Mouse (Mus musculus): Measurements from ENCODE around the gene D930048N14Rik. TPM values are rescaled to one million over a fixed set of nuclear protein-coding genes. Genes with fewer than 3 reads are reported as not detected.
"Not testable (repeated sequence)": the region's sequence is repeated elsewhere in the genome, so short reads cannot be mapped to it uniquely, and the experiment has no call there.

Gene D930048N14Rik
- total and polyA plus RNA-seq, 2 experiments from 2014 or later: 1.0 to 1.2 TPM

DNA sequence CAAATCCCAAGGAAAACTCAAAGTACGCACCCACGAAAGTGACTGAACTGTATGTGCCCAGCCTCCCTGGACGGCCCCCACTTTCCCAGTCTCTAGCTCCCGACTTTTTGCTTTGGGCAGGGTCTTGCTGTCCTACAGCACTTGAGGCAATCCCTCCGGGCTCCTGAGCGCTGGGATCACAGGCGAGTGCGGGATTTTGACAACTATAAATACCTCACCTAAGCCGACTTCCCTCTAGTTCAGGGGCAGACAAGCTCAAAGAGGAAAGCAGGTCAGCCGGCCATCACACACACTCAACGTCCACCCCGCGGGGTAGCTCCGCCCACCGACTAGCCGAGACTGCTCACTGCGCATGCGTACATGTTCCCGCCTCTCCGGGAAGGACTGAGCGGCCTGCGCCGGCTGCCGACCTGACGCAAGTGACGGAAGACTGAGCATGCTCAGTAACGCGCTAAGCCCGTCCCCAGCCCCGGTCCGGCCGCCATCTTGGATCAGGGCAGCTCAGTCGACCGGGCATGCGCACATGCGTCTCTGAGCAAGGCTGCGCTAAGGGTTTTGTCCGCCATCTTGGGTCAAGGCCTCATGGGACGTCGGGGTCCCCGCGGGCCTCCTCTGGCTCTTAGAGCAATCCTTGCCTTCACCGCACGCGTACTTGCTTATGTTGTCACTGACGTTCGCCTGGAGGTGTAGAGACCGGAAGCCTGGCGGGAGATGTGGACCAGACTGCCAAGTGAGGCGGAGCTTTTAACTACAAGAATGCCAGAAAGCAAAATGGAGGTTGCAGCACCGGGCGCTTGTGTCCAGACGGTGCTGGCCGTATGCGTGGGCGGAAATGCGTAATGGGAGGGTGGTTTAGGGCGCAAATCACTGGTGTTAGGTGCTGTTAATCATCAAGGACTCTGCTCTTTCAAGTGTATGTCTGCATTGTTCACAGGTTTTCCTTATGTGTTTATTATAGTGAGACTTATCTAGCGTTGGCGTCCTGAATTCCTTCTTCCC lies 37.9 kb downstream of the D930048N14Rik start, which contains the start of gene 0610009B22Rik:
Gene 0610009B22Rik (minus strand): TSS at position 545 of the 999 bp plus-strand sequence.
- under 1% methylated on average over 60 of the region's 60 CpGs for WGBS
- H3K27me3 ChIP-seq (ENCODE audit: insufficient read depth, low read length): no peaks in the 10 kb centered on the region
- H3K9me3 ChIP-seq (ENCODE audit: low read length): no peaks in the 10 kb centered on the region
- peak within 1 kb of the TSS; percentile 79 for H3K9ac ChIP-seq (replicated peaks; ENCODE audit: low read length, poor library complexity, severe bottlenecking)
- peak within 1 kb of the TSS; percentile 71 for H3K4me3 ChIP-seq (ENCODE audit: low read depth, low read length)
- H3K4me1 ChIP-seq (ENCODE audit: insufficient read depth, low read length): no peaks in the 10 kb centered on the region
- TF ChIP-seq CTCF (IDR thresholded peaks at IDR 0.05): no peak
- peak within 1 kb of the TSS; percentile 97 for H3K27ac ChIP-seq (ENCODE audit: low read depth, low read length)
- H3K36me3 ChIP-seq (ENCODE audit: insufficient read depth, low read length): 0 out of 2 replicates have a peak, but pooled peaks cover 4% of the 10 kb centered on the region
- ATAC-seq (ENCODE audit: low FRiP score) (peak; percentile 99), DNase-seq (ENCODE audit: low spot score) (peak; percentile 100)
- peak within 1 kb of the TSS; percentile 71 for H3K4me2 ChIP-seq (ENCODE audit: low read depth, low read length, poor library complexity, severe bottlenecking)

DNA sequence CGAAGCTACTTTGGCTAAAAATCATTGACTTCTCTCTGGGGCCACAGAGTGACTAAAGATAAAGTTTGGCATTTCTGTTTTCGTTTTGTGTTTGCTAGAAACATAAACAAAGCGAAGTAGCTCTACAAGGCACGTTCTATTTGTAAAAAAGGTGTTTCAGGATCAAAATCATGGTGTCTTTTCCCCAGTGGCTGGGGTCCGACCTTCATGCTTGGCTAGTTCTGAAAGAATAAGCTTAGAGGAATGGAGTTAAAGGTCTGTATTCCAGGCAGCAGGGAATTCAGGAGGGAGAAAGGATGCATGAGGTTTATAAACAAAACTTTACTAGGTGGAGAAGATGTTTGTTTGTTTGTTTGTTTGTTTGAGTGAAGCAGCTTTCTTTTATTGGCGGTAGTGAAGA lies 38.6 kb downstream of the D930048N14Rik start:
- ATAC-seq (ENCODE audit: low FRiP score) (no peak), DNase-seq (ENCODE audit: low spot score) (peak; percentile 9)
- Histone ChIP-seq H3K4me3 (ENCODE audit: low read depth, low read length) (peak overlapping the region; percentile 71), H3K9me3 (ENCODE audit: low read length) (no peaks in the 10 kb centered on the region), H3K4me1 (ENCODE audit: insufficient read depth, low read length) (no peaks in the 10 kb centered on the region), H3K27ac (ENCODE audit: low read depth, low read length) (peak overlapping the region; percentile 97), H3K36me3 (ENCODE audit: insufficient read depth, low read length) (0 out of 2 replicates have a peak, but pooled peaks cover 4% of the 10 kb centered on the region), H3K4me2 (ENCODE audit: low read depth, low read length, poor library complexity, severe bottlenecking) (peak overlapping the region; percentile 71), H3K27me3 (ENCODE audit: insufficient read depth, low read length) (no peaks in the 10 kb centered on the region), H3K9ac (replicated peaks; ENCODE audit: low read length, poor library complexity, severe bottlenecking) (peak overlapping the region; percentile 79; the same call in 1 of the 2 replicates)
- 23% methylated on average over 6 of the region's 6 CpGs for WGBS
- TF ChIP-seq CTCF (IDR thresholded peaks at IDR 0.05): no peak

DNA sequence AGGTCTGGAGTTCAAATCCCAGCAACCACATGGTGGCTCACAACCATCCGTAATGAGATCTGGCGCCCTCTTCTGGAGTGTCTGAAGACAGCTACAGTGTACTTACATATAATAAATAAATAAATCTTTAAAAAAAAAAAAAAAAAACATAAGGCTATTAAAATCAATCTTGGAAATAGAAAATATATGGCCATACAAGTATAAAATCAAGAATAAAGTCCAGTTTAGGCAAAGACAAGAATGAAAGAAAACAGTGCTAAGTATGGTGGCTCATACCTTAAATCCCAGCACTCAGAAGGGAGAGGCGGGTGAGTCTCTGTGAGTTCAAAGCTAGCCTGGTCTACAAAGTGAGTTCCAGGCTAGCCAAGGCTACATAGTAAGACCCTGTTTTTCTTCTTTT lies 39.8 kb downstream of the D930048N14Rik start:
- not testable (repeated sequence) for DNase-seq (ENCODE audit: low spot score); H3K27me3 ChIP-seq (ENCODE audit: insufficient read depth, low read length); H3K36me3 ChIP-seq (ENCODE audit: insufficient read depth, low read length); H3K27ac ChIP-seq (ENCODE audit: low read depth, low read length); H3K4me2 ChIP-seq (ENCODE audit: low read depth, low read length, poor library complexity, severe bottlenecking); H3K9me3 ChIP-seq (ENCODE audit: low read length); ATAC-seq (ENCODE audit: low FRiP score); H3K4me3 ChIP-seq (ENCODE audit: low read depth, low read length); H3K9ac ChIP-seq (replicated peaks; ENCODE audit: low read length, poor library complexity, severe bottlenecking); H3K4me1 ChIP-seq (ENCODE audit: insufficient read depth, low read length)
- 95% methylated on average over 1 of the region's 3 CpGs for WGBS

DNA sequence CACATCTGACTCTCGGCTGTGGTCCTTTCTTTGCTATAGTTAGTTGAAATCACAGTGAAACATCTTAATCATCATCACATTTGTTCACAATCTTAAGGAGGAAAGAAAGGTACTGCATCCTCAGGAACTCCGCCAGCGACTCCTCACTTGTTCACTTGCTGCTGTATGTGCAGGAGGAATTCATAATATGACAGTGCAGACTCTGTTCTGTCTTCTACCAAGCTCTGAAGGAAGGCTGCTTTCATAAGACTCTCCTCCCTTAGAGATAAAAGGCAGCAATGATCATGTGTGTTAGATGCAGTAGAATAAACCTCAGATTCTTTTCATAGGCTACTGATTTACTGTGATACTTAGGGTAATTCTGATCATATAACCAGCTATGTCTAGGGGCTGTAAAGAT lies 44.2 kb downstream of the D930048N14Rik start:
- H3K4me2 ChIP-seq (ENCODE audit: low read depth, low read length, poor library complexity, severe bottlenecking): no peak overlapping the region
- WGBS: 91% methylated on average over 3 of the region's 3 CpGs
- H3K36me3 ChIP-seq (ENCODE audit: insufficient read depth, low read length): peaks cover 27% of the 10 kb centered on the region
- H3K9me3 ChIP-seq (ENCODE audit: low read length): no peaks in the 10 kb centered on the region
- DNase-seq (ENCODE audit: low spot score): no peak
- no peaks in the 10 kb centered on the region for H3K4me1 ChIP-seq (ENCODE audit: insufficient read depth, low read length)
- H3K9ac ChIP-seq (replicated peaks; ENCODE audit: low read length, poor library complexity, severe bottlenecking): no peak overlapping the region
- no peak overlapping the region for H3K4me3 ChIP-seq (ENCODE audit: low read depth, low read length)
- H3K27me3 ChIP-seq (ENCODE audit: insufficient read depth, low read length): no peaks in the 10 kb centered on the region
- ATAC-seq (ENCODE audit: low FRiP score): no peak
- no peak for TF ChIP-seq CTCF (IDR thresholded peaks at IDR 0.05)
- no peak overlapping the region for H3K27ac ChIP-seq (ENCODE audit: low read depth, low read length)

DNA sequence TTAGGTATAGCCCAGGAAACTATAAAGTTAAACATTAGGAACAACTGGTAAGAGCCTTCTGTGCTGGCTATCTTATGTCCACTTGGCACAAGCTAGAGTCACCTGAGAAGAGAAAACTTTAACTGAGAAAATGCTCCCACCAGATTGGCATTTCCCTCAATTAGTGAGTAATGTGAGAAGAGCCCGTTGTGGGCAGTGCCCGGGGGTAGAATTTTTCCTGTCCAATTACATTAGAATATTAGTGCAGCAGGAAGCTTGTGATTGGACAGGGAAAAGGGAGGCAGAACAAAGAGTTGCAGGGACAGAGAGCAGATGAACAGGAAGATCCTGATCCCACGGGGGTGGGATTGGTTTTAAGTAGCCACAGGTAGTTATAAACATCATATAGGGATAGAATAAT lies 52.1 kb downstream of the D930048N14Rik start:
- DNase-seq (ENCODE audit: low spot score) (no peak), ATAC-seq (ENCODE audit: low FRiP score) (no peak)
- Histone ChIP-seq H3K4me3 (ENCODE audit: low read depth, low read length) (no peak overlapping the region), H3K9ac (replicated peaks; ENCODE audit: low read length, poor library complexity, severe bottlenecking) (no peak overlapping the region), H3K4me2 (ENCODE audit: low read depth, low read length, poor library complexity, severe bottlenecking) (no peak overlapping the region), H3K27ac (ENCODE audit: low read depth, low read length) (no peak overlapping the region), H3K27me3 (ENCODE audit: insufficient read depth, low read length) (no peaks in the 10 kb centered on the region), H3K36me3 (ENCODE audit: insufficient read depth, low read length) (peaks cover 56% of the 10 kb centered on the region), H3K4me1 (ENCODE audit: insufficient read depth, low read length) (no peaks in the 10 kb centered on the region), H3K9me3 (ENCODE audit: low read length) (no peaks in the 10 kb centered on the region)
- TF ChIP-seq CTCF (IDR thresholded peaks at IDR 0.05): no peak
- WGBS: 85% methylated on average over 3 of the region's 3 CpGs

Data from midbrain, postnatal 0 days (tissue).